Mouse (Mus musculus): Measurements from ENCODE around the gene Sumo3.

GRCm38 (mm10) chr10:77647901-77648300 is 42.0 kb downstream of the Sumo3 start:
- no peak for TF ChIP-seq CTCF (conservative IDR thresholded peaks at IDR 0.05; ENCODE audit: low read length)
- no peak for TF ChIP-seq POU5F1 (IDR thresholded peaks at IDR 0.05; ENCODE audit: borderline replicate concordance, low read length)
- no peak for TF ChIP-seq NANOG (IDR thresholded peaks at IDR 0.05; ENCODE audit: borderline replicate concordance, low read length)
